Mouse (Mus musculus) embryonic facial prominence, embryonic 10.5 days (tissue): ENCODE measurements around the gene Cfap157. TPM values are rescaled to one million over a fixed set of nuclear protein-coding genes. Genes with fewer than 3 reads are reported as not detected.

Experiments
- DNase-seq: peaks from one replicate; pipeline ENCODE4 v3.0.0-alpha.2; 2017; ENCODE audit warnings: low spot score
- H3K27ac ChIP-seq: fragments of 300-500 bp; sonication (generic); replicated peaks from 2 replicates; pipeline ENCODE4 v1.5.1; 2016; ENCODE audit warnings: mild to moderate bottlenecking
- H3K27me3 ChIP-seq: fragments of 300-500 bp; sonication (generic); replicated peaks from 2 replicates; pipeline ENCODE4 v1.6.1; 2016; ENCODE audit warnings: low read depth, mild to moderate bottlenecking; ENCODE audit not compliant: poor library complexity, severe bottlenecking
- H3K36me3 ChIP-seq: fragments of 300-500 bp; sonication (generic); replicated peaks from 2 replicates; pipeline ENCODE4 v1.6.1; 2016; ENCODE audit warnings: mild to moderate bottlenecking, moderate library complexity
- H3K4me1 ChIP-seq: fragments of 300-500 bp; sonication (generic); 2 replicates; pipeline ENCODE4 v1.6.1; 2016
- H3K4me3 ChIP-seq: fragments of 300-500 bp; sonication (generic); 2 replicates; pipeline ENCODE4 v1.5.1; 2016; ENCODE audit warnings: mild to moderate bottlenecking, moderate library complexity
- H3K9me3 ChIP-seq: fragments of 300-500 bp; sonication (generic); 2 replicates; pipeline ENCODE4 v1.6.1; 2016; ENCODE audit warnings: mild to moderate bottlenecking
- WGBS: fragments of 180-500 bp; shearing (Covaris S2); methylation state at CpG from one replicate; pipeline ENCODE4 v1.1.7; 2016; 5-methylcytosine and 5-hydroxymethylcytosine counted together
- polyA plus RNA-seq: library from polyadenylated mRNA; unstranded; fragments of >200 nt; fragmentation: Nextera tagmentation; extraction: Ambion mirVana; gene quantifications from 2 replicates; pipeline ENCODE4 v1.2.1, GENCODE M21; 2016

Gene Cfap157
- polyA plus RNA-seq, 1 experiment from 2014 or later: 0.60 TPM

DNA sequence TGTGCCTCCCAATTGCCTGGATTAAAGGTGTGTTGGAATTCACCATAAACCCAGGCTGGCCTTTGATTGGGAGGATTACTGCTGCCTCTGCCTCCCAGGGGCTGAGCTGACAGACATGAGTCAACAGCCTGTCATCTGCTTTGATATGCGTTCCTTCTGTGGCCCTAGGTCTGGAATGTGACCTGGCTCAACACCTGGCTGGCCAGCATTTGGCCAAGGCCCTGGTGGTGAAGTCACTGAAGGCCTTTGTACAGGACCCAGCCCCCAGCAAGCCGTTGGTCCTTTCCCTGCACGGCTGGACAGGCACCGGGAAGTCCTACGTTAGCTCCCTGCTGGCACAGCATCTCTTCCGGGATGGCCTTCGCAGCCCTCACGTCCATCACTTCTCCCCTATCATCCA lies 25.7 kb downstream of the Cfap157 start:
- Histone ChIP-seq H3K36me3 (peaks cover 58% of the 10 kb centered on the region), H3K4me1 (peaks cover 22% of the 10 kb centered on the region), H3K27me3 (no peaks in the 10 kb centered on the region; the same call in 1 of the 2 replicates), H3K27ac (no peak overlapping the region), H3K4me3 (peak overlapping the region; percentile 75; the same call in 1 of the 2 replicates), H3K9me3 (no peaks in the 10 kb centered on the region)
- DNase-seq: no peak
- 76% methylated on average over 8 of the region's 8 CpGs for WGBS

DNA sequence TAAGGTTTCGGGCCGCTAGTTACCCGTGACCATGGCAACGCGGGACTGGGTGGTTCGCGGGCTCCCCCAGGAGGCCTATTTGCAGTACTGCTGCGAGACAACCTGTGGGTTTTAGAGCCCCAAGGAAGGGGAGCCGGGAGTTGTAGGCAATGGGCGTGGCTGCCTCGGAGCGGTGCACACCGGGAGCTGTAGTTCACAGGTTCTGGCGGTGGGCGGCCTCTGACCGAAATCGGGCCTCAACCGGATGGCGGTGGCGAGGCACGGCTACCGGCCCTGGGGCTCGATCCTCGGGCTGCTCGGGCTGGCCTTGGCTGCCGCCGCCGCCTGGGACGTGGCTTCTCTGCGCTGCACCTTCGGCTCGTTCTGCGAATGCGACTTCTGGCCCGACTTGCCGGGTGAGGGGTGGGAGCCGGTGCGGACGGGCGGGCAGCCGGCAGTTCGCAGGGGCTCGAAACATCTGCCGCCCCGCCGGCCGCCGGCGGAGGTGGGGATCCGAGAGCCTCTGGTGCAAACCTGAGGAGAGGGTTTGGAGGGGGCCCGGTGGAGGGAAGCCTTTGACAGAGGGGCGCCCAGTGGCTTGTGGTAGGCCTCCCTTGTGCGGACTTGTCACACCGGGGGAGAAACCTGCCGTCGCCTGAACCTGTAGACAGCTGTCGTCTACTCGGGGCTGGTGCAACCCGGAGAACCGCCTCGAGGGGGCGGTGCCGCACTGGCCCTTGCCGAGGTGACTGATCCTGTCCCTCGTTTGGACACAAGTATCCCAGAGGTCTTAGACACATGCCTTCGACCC lies 27.0 kb downstream of the Cfap157 start, which contains the start of gene Tor2a:
Gene Tor2a (plus strand): TSS at position 179 of the 790 bp plus-strand sequence.
- Histone ChIP-seq H3K27me3 (peaks cover 10% of the 10 kb centered on the region; the same call in 1 of the 2 replicates), H3K4me1 (peaks cover 27% of the 10 kb centered on the region), H3K4me3 (peak within 1 kb of the TSS; percentile 75), H3K36me3 (peaks cover 58% of the 10 kb centered on the region), H3K27ac (peak within 1 kb of the TSS; percentile 94), H3K9me3 (no peaks in the 10 kb centered on the region)
- peak; percentile 97 for DNase-seq
- under 1% methylated on average over 66 of the region's 66 CpGs for WGBS

DNA sequence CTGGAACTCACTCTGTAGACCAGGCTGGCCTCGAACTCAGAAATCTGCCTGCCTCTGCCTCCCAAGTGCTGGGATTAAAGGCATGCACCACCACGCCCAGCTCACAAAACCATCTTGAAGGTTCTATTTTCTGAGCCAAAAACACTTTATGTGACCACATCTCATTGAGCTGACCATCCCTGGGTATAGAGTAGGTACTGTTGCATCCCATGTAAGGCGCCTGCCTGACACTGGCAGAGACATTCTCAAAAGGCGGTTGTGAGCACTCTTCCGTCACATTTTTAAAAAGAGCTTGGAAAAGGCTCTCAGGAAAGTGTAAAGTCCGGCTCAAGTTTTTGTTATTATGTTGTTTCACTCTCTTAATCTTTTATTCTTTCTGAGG lies 27.6 kb downstream of the Cfap157 start:
- 36% methylated on average over 6 of the region's 6 CpGs for WGBS
- Histone ChIP-seq H3K4me1 (peaks cover 33% of the 10 kb centered on the region), H3K4me3 (peak overlapping the region; percentile 75), H3K9me3 (no peaks in the 10 kb centered on the region), H3K36me3 (peaks cover 55% of the 10 kb centered on the region), H3K27me3 (peaks cover 11% of the 10 kb centered on the region; the same call in 1 of the 2 replicates), H3K27ac (no peak overlapping the region)
- no peak for DNase-seq

DNA sequence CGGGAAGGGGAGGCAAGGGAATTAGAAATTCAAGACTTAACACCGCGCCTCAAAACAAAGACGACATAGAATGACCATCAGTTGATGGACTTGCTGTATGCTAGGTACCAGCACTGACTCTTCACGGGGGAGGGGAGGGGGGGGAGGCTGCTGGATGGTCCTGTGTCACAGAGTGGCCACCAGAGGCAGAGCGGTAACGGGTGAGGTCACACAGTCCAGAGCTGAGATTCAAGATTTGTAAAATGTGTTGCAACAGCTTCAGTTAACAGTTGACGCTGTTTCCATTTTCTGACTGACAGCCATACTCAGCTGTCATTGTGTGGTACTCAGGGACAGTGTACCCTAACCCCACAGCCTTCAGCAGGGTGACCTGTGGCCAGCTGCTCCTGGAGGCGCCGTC lies 32.0 kb downstream of the Cfap157 start:
- Histone ChIP-seq H3K27ac (no peak overlapping the region), H3K9me3 (no peaks in the 10 kb centered on the region)

DNA sequence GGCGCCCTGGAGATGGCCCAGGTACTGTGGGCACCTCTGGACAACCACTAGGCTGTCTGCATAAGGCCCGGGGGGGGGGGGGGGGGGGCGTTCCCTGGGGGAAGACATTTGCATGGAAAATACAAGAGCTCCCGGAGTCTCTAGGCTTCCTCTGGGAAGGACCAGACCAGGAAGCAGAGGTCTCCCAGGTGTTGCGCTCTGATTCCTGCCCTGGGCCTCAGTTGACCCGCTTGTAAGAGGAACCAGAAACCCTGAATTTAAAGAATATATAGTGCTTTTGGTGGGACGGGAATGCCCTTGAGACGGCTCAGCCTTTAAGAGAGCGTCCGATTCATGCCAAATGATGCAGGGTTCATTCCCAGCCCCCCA lies 32.6 kb downstream of the Cfap157 start:
- WGBS: 23% methylated on average over 10 of the region's 10 CpGs
- H3K27ac ChIP-seq: peak overlapping the region; percentile 66
- no peaks in the 10 kb centered on the region for H3K9me3 ChIP-seq
- H3K4me1 ChIP-seq: peaks cover 28% of the 10 kb centered on the region
- peaks cover 11% of the 10 kb centered on the region; the same call in 1 of the 2 replicates for H3K27me3 ChIP-seq
- H3K4me3 ChIP-seq: peak overlapping the region; percentile 54
- DNase-seq: no peak
- H3K36me3 ChIP-seq: peaks cover 64% of the 10 kb centered on the region

More for the DNA sequence above, 32.0 kb downstream of the Cfap157 start:
- H3K4me1 ChIP-seq: peaks cover 33% of the 10 kb centered on the region
- no peak for DNase-seq
- H3K4me3 ChIP-seq: peak overlapping the region; percentile 54
- peaks cover 58% of the 10 kb centered on the region for H3K36me3 ChIP-seq
- H3K27me3 ChIP-seq: peaks cover 11% of the 10 kb centered on the region; the same call in 1 of the 2 replicates
- WGBS: 64% methylated on average over 10 of the region's 10 CpGs

DNA sequence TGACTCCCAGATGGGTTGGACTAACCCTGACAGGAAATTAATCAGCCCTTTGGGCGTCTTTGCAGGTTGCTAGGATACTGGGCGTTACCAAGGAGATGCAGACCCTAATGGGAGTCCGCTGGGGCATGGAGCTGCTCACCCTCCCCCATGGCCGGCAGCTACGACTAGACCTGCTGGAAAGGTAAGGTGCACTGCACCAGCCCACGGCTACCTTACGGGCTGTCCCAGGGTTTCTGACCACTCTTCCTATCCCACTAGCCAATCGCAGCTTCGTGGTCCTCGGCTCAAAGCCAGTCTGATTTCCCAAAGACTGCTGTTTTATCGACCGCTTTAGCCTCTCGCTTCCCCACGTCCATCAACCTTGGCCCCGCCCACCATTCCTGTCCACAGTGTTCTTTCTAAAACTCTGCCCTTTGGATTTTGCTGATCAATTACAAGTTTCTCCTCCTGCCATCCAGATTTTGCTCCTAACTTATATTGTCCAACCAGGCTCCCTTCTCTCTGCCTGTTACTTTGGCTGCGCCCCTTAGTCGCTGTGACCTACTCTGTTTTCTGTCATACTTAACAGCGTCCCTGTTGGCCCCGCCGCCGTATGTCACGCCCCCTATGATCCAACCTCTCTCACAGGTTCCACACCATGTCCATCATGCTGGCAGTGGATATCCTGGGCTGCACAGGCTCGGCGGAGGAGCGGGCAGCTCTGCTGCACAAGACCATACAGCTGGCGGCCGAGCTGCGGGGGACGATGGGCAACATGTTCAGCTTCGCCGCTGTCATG lies 33.2 kb downstream of the Cfap157 start:
- peak overlapping the region; percentile 66 for H3K27ac ChIP-seq
- no peaks in the 10 kb centered on the region for H3K9me3 ChIP-seq
- H3K36me3 ChIP-seq: peaks cover 70% of the 10 kb centered on the region

DNA sequence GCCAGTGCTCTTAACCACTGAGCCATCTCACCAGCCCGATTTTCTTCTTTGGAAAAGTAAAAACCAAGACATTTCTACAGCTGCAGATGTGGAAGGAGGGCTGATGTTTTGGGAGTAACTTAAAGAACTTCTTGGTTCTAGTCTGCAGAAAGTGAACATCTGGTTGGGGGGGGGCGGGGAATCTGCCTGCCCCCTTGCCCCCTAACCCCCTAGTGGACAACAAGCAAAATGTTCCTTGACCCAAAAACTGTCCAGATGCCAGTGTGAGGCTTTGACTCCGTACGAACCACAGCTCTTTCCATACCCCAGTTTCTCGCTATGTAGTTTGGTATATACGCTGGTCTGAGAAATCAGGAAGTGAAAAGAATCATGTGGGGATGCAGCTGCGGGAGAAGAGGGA lies 34.0 kb downstream of the Cfap157 start:
- Histone ChIP-seq H3K4me3 (peak overlapping the region; percentile 54; the same call in 1 of the 2 replicates), H3K27me3 (peaks cover 11% of the 10 kb centered on the region; the same call in 1 of the 2 replicates), H3K9me3 (no peaks in the 10 kb centered on the region), H3K36me3 (peaks cover 78% of the 10 kb centered on the region), H3K27ac (no peak overlapping the region), H3K4me1 (peaks cover 32% of the 10 kb centered on the region)
- no peak for DNase-seq
- 69% methylated on average over 7 of the region's 7 CpGs for WGBS

More for the DNA sequence above, 33.2 kb downstream of the Cfap157 start:
- peak; percentile 88 for DNase-seq
- Histone ChIP-seq H3K4me1 (peaks cover 28% of the 10 kb centered on the region), H3K27me3 (peaks cover 11% of the 10 kb centered on the region; the same call in 1 of the 2 replicates), H3K4me3 (peak overlapping the region; percentile 54)
- 3% methylated on average over 31 of the region's 31 CpGs for WGBS

DNA sequence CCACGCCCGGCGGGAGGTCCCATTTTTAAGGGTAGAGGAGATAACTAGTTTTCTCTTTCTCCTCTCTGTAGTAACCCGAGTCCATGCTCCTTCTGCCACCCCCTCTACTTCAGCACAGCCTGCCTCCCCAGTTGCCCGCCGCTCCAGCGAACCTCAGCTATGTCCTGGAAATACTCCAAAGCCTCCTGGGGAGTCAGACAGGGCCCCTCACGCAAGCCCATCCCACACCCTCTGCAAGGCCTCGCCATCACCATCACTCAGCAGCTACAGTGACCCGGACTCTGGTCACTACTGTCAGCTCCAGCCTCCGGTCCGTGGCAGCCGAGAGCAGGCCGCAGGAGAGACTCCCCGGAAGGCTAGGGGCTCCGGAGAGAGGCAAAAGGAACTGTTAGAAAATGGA lies 35.1 kb downstream of the Cfap157 start:
- peaks cover 77% of the 10 kb centered on the region for H3K36me3 ChIP-seq
- WGBS: 93% methylated on average over 16 of the region's 16 CpGs
- peak overlapping the region; percentile 8; the same call in 1 of the 2 replicates for H3K4me3 ChIP-seq
- H3K27ac ChIP-seq: peak overlapping the region; percentile 19; the same call in 1 of the 2 replicates
- peaks cover 11% of the 10 kb centered on the region for H3K27me3 ChIP-seq
- no peak for DNase-seq
- no peaks in the 10 kb centered on the region for H3K9me3 ChIP-seq
- peaks cover 32% of the 10 kb centered on the region for H3K4me1 ChIP-seq

DNA sequence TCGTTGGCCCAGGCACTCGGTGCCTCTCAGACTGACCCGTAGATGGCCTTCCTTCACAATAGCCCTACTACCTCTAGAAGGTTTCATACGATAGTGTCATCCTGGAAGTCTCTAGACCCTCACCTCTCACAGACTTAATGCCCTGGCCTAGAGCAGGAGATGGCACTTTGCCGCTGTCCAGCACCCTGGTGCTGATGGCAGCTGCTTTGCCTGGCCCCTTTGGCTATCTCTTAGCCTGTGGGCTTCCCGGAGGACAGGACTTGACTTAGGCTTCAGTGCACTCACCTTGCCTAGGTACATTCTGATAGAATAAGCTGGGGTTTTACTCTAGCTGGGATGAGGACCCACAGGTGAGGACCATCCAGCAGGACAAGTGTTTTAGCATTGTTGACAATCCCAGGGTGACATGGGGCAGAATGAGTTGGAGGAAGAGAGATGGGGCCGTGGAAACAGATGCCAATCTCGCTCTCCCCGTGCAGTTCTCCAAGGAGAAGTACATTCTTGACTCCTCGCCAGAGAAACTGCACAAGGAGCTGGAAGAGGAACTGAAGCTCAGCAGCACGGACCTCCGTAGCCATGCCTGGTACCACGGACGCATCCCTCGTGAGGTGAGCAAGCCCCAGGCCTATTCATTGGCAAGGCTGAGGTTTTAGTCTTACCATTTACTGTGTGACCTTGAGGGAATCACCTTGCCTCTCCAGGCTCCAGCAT lies 39.8 kb downstream of the Cfap157 start:
- H3K36me3 ChIP-seq: peaks cover 51% of the 10 kb centered on the region
- H3K9me3 ChIP-seq: no peaks in the 10 kb centered on the region
- H3K4me1 ChIP-seq: peaks cover 28% of the 10 kb centered on the region
- H3K27ac ChIP-seq: no peak overlapping the region
- WGBS: 77% methylated on average over 15 of the region's 15 CpGs
- peaks cover 47% of the 10 kb centered on the region for H3K27me3 ChIP-seq
- DNase-seq: no peak
- H3K4me3 ChIP-seq: no peak overlapping the region

DNA sequence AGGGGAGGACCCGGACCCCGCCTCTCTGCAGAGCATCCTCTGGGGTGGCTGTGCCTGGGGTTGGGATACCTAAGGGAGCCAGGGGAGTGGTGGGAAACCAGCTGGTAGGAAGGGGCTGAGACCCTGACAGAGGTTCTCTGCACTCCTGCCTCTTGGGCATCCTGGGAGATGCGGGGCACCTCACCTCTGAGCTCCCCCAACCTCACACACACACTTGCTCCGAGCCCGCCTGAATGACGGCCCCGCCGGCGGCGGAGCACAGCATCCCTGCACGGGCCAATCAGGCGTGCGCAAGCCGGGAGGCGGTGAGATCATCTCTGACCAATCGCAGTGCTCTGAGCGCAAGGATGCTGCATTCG lies 42.1 kb downstream of the Cfap157 start:
- peak; percentile 83 for DNase-seq
- H3K27me3 ChIP-seq: peaks cover 49% of the 10 kb centered on the region
- no peaks in the 10 kb centered on the region for H3K9me3 ChIP-seq
- H3K4me1 ChIP-seq: peaks cover 32% of the 10 kb centered on the region
- peaks cover 39% of the 10 kb centered on the region for H3K36me3 ChIP-seq
- peak overlapping the region; percentile 78 for H3K27ac ChIP-seq
- WGBS: 2% methylated on average over 18 of the region's 18 CpGs
- H3K4me3 ChIP-seq: peak overlapping the region; percentile 73

DNA sequence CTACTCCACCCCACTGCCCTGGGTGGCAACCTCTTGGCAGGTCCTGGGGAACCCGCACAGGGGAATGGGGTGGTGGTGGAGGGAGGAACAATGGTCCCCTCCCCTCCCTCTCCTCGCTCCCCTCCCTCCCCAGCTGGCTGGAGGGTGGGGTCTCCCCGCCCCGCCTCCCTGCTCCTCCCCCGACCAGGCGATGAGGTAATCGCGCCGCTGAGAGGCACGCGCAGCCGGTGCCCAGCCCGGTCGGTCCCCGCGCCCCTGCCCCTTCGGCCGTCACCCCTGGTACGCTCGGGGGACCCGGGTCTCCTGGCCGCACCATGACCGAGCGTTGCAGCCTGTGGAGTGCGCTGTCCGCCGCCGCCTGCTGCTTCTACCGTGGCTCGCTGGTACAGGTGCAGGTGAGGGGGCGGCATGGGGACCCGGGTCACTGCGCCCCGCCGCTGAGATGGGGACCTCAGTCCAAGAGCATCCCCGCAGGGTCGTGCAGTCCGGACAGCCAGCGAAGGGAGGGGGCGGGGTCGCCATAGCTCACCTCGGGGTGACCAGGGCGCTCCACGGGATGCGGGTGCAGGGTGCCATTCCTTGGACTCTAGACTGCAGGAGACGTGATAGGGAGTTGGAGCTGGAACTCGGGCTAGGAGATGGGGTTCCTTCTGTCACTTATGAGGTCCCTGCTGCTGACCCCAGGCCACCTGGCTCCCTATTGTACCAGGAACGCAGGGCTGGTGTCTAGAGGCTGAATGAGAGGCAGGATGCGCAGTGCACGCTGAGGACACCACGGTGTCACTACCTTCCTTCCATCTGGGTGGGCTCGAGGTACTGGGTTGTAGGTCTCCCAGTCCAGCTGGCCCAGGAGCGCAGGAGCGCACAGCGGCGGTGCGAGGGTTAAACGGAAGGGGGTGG lies 42.7 kb downstream of the Cfap157 start:
- WGBS: 2% methylated on average over 58 of the region's 58 CpGs
- Histone ChIP-seq H3K27me3 (peaks cover 49% of the 10 kb centered on the region), H3K36me3 (peaks cover 33% of the 10 kb centered on the region), H3K9me3 (no peaks in the 10 kb centered on the region), H3K4me1 (peaks cover 37% of the 10 kb centered on the region), H3K4me3 (peak overlapping the region; percentile 73), H3K27ac (peak overlapping the region; percentile 78)
- DNase-seq: peak; percentile 77
